Mouse (Mus musculus): Measurements from ENCODE around the gene 4930438A08Rik. TPM values are rescaled to one million over a fixed set of nuclear protein-coding genes. Genes with fewer than 3 reads are reported as not detected.
"Not testable (repeated sequence)": the region's sequence is repeated elsewhere in the genome, so short reads cannot be mapped to it uniquely, and the experiment has no call there.

Gene 4930438A08Rik
- not detected in 2 replicates for polyA plus RNA-seq (2014; fragmentation: Nextera tagmentation; extraction: Ambion mirVana)

- ATAC-seq (ENCODE audit: insufficient read depth): no peak
These were observed at the start of gene 4930438A08Rik for GRCm38 (mm10) chr11:58274572-58274971. Gene 4930438A08Rik (plus strand): TSS chr11:58274799.

DNA sequence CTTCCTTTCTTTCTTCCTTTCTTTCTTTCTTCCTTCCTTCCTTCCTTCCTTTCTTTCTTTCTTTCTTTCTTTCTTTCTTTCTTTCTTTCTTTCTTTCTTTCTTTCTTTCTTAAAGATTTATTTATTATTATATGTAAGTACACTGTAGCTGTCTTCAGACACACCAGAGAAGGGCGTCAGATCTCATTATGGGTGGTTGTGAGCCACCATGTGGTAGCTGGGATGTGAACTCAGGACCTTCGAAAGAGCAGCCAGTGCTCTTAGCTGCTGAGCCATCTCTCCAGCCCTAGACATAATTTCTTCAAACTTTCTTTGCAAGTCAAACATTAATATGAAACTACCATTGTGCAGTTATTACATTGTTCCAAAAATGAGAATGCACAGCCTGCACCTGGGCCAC lies 49.7 kb upstream of the 4930438A08Rik start:
- not testable (repeated sequence) for ATAC-seq (ENCODE audit: insufficient read depth); DNase-seq; H3K27ac ChIP-seq (ENCODE audit: low read depth); H3K4me1 ChIP-seq (ENCODE audit: insufficient read depth); H3K27me3 ChIP-seq (ENCODE audit: insufficient read depth, low read length); H3K9ac ChIP-seq; H3K4me3 ChIP-seq (ENCODE audit: low read depth, low read length); H3K4me2 ChIP-seq; H3K36me3 ChIP-seq (ENCODE audit: insufficient read depth); H3K9me3 ChIP-seq (ENCODE audit: low read depth, low read length)
- WGBS: 44% methylated on average over 2 of the region's 2 CpGs

More at GRCm38 (mm10) chr11:58274572-58274971, at the start of gene 4930438A08Rik:
- Histone ChIP-seq H3K27me3 (ENCODE audit: insufficient read depth, low read length) (no peaks in the 10 kb centered on the region), H3K36me3 (ENCODE audit: insufficient read depth) (no peaks in the 10 kb centered on the region), H3K4me3 (ENCODE audit: low read depth, low read length) (no peak within 1 kb of the TSS), H3K9me3 (ENCODE audit: low read depth, low read length) (no peaks in the 10 kb centered on the region), H3K4me1 (ENCODE audit: insufficient read depth) (no peaks in the 10 kb centered on the region), H3K9ac (no peak within 1 kb of the TSS), H3K4me2 (no peak within 1 kb of the TSS), H3K27ac (ENCODE audit: low read depth) (no peak within 1 kb of the TSS)
- 42% methylated on average over 2 of the region's 2 CpGs for WGBS
- no peak for TF ChIP-seq CTCF (IDR thresholded peaks at IDR 0.05; ENCODE audit: low read depth)
- no peak for DNase-seq

- Histone ChIP-seq H3K27ac (ENCODE audit: low read depth) (no peak overlapping the region), H3K36me3 (ENCODE audit: insufficient read depth) (no peaks in the 10 kb centered on the region), H3K4me2 (no peak overlapping the region), H3K4me3 (ENCODE audit: low read depth, low read length) (no peak overlapping the region), H3K27me3 (ENCODE audit: insufficient read depth, low read length) (no peaks in the 10 kb centered on the region), H3K4me1 (ENCODE audit: insufficient read depth) (no peaks in the 10 kb centered on the region), H3K9me3 (ENCODE audit: low read depth, low read length) (no peaks in the 10 kb centered on the region), H3K9ac (no peak overlapping the region)
- TF ChIP-seq CTCF (IDR thresholded peaks at IDR 0.05; ENCODE audit: low read depth): peak; percentile 97
- ATAC-seq (ENCODE audit: insufficient read depth) (peak; percentile 49), DNase-seq (peak; percentile 87)
- WGBS: 2% methylated on average over 5 of the region's 5 CpGs
These were observed 48.9 kb upstream of the 4930438A08Rik start for GRCm38 (mm10) chr11:58225655-58226054.

- Histone ChIP-seq H3K4me1 (ENCODE audit: insufficient read depth) (no peaks in the 10 kb centered on the region), H3K4me2 (no peak overlapping the region), H3K36me3 (ENCODE audit: insufficient read depth) (no peaks in the 10 kb centered on the region), H3K9me3 (ENCODE audit: low read depth, low read length) (no peaks in the 10 kb centered on the region), H3K4me3 (ENCODE audit: low read depth, low read length) (no peak overlapping the region), H3K9ac (no peak overlapping the region), H3K27ac (ENCODE audit: low read depth) (no peak overlapping the region), H3K27me3 (ENCODE audit: insufficient read depth, low read length) (no peaks in the 10 kb centered on the region)
- DNase-seq (no peak), ATAC-seq (ENCODE audit: insufficient read depth) (no peak)
- TF ChIP-seq CTCF (IDR thresholded peaks at IDR 0.05; ENCODE audit: low read depth): no peak
These were observed 48.2 kb upstream of the 4930438A08Rik start for GRCm38 (mm10) chr11:58226425-58226824.

- H3K9me3 ChIP-seq (ENCODE audit: low read depth, low read length); H3K4me3 ChIP-seq (ENCODE audit: low read depth, low read length); H3K36me3 ChIP-seq (ENCODE audit: insufficient read depth); H3K4me2 ChIP-seq; H3K9ac ChIP-seq; H3K4me1 ChIP-seq (ENCODE audit: insufficient read depth); H3K27ac ChIP-seq (ENCODE audit: low read depth); H3K27me3 ChIP-seq (ENCODE audit: insufficient read depth, low read length); DNase-seq; ATAC-seq (ENCODE audit: insufficient read depth): not testable (repeated sequence)
- 91% methylated on average over 2 of the region's 2 CpGs for WGBS
These were observed 46.6 kb upstream of the 4930438A08Rik start for GRCm38 (mm10) chr11:58228021-58228420.

DNA sequence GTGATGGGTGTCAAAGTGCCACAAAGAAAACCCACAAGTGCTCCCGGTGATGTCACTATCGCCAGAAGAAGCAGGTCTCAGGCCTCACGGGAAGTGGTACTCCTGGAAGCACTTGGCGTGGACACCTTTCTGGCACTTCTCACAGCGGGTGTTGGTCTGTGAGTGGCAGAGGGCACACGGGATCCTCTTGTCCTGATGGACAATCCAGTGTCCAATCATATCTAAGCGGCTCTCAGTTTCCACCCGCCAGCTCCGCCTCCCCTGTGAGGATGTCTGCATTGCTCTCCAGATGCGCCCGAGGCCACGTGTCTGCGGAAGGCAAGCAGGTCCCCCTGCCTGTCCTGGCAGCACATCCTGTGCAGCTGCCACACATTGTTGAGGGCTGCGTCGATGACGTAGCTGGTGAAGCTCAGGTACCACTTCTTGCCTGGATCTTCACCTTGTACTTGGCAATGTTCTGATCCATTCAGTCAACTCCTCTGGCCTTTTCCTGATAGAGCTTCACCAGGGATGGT lies 44.1 kb upstream of the 4930438A08Rik start:
- DNase-seq (no peak), ATAC-seq (ENCODE audit: insufficient read depth) (no peak)
- no peak for TF ChIP-seq CTCF (IDR thresholded peaks at IDR 0.05; ENCODE audit: low read depth)
- WGBS: 54% methylated on average over 16 of the region's 16 CpGs
- H3K27ac ChIP-seq (ENCODE audit: low read depth): no peak overlapping the region
- H3K36me3 ChIP-seq (ENCODE audit: insufficient read depth): no peaks in the 10 kb centered on the region
- H3K27me3 ChIP-seq (ENCODE audit: insufficient read depth, low read length): no peaks in the 10 kb centered on the region
- no peak overlapping the region for H3K9ac ChIP-seq
- H3K4me1 ChIP-seq (ENCODE audit: insufficient read depth): no peaks in the 10 kb centered on the region
- H3K4me3 ChIP-seq (ENCODE audit: low read depth, low read length): no peak overlapping the region
- no peak overlapping the region for H3K4me2 ChIP-seq
- H3K9me3 ChIP-seq (ENCODE audit: low read depth, low read length): no peaks in the 10 kb centered on the region

- Histone ChIP-seq H3K36me3 (ENCODE audit: insufficient read depth) (no peaks in the 10 kb centered on the region), H3K9ac (no peak overlapping the region), H3K4me2 (no peak overlapping the region), H3K27ac (ENCODE audit: low read depth) (no peak overlapping the region), H3K27me3 (ENCODE audit: insufficient read depth, low read length) (no peaks in the 10 kb centered on the region), H3K9me3 (ENCODE audit: low read depth, low read length) (no peaks in the 10 kb centered on the region), H3K4me3 (ENCODE audit: low read depth, low read length) (no peak overlapping the region), H3K4me1 (ENCODE audit: insufficient read depth) (no peaks in the 10 kb centered on the region)
- ATAC-seq (ENCODE audit: insufficient read depth) (no peak), DNase-seq (no peak)
- TF ChIP-seq CTCF (IDR thresholded peaks at IDR 0.05; ENCODE audit: low read depth): no peak
- 80% methylated on average over 8 of the region's 8 CpGs for WGBS
These were observed 43.4 kb upstream of the 4930438A08Rik start for GRCm38 (mm10) chr11:58231156-58231555.

GRCm38 (mm10) chr11:58234551-58234950 lies 40.0 kb upstream of the 4930438A08Rik start:
- not testable (repeated sequence) for H3K36me3 ChIP-seq (ENCODE audit: insufficient read depth); DNase-seq; H3K9me3 ChIP-seq (ENCODE audit: low read depth, low read length); H3K9ac ChIP-seq; H3K4me1 ChIP-seq (ENCODE audit: insufficient read depth); H3K4me2 ChIP-seq; ATAC-seq (ENCODE audit: insufficient read depth); H3K4me3 ChIP-seq (ENCODE audit: low read depth, low read length); H3K27ac ChIP-seq (ENCODE audit: low read depth); H3K27me3 ChIP-seq (ENCODE audit: insufficient read depth, low read length)
- 74% methylated on average over 3 of the region's 3 CpGs for WGBS

All from lung, embryonic 14.5 days (tissue).